Mouse (Mus musculus) MEL (cell line): Measurements from ENCODE around the gene Aqp6.

ENCODE experiments used
- CTCF ChIP-seq, 3 experiments: IDR thresholded peaks in 2 of 3; conservative IDR thresholded peaks in 1 of 3; 2 replicates each; pipeline ENCODE4 v1.5.1; 2011 to 2012; ENCODE audit warnings: low read length in 3 of 3, low read depth in 2 of 3, mild to moderate bottlenecking in 2 of 3, improper control_type of control experiment in 1 of 3, inconsistent platforms in 1 of 3, mixed read lengths in 1 of 3, moderate library complexity in 1 of 3; ENCODE audit not compliant: control insufficient read depth in 1 of 3, insufficient read depth in 1 of 3, poor library complexity in 1 of 3, severe bottlenecking in 1 of 3
- E2F4 ChIP-seq: IDR thresholded peaks from 2 replicates; pipeline ENCODE4 v1.6.1; 2011; ENCODE audit warnings: low read depth, low read length, improper control_type of control experiment, borderline replicate concordance
- EP300 ChIP-seq, 2 experiments: IDR thresholded peaks; 2 replicates each; pipeline ENCODE4 v1.6.1; 2011; ENCODE audit warnings: improper control_type of control experiment in 2 of 2, low read length in 2 of 2, low read depth in 1 of 2, mild to moderate bottlenecking in 1 of 2
- MYC ChIP-seq: IDR thresholded peaks from 2 replicates; pipeline ENCODE4 v1.6.1; 2011; ENCODE audit warnings: low read depth, mild to moderate bottlenecking, low read length, improper control_type of control experiment, moderate library complexity
- POLR2AphosphoS2 ChIP-seq: IDR thresholded peaks from 2 replicates; pipeline ENCODE4 v1.6.1; 2011; ENCODE audit warnings: low read length, improper control_type of control experiment
- ZC3H11A ChIP-seq: IDR thresholded peaks from 2 replicates; pipeline ENCODE4 v1.6.1; 2012; ENCODE audit warnings: low read depth, mild to moderate bottlenecking, inconsistent platforms, low read length, improper control_type of control experiment

DNA sequence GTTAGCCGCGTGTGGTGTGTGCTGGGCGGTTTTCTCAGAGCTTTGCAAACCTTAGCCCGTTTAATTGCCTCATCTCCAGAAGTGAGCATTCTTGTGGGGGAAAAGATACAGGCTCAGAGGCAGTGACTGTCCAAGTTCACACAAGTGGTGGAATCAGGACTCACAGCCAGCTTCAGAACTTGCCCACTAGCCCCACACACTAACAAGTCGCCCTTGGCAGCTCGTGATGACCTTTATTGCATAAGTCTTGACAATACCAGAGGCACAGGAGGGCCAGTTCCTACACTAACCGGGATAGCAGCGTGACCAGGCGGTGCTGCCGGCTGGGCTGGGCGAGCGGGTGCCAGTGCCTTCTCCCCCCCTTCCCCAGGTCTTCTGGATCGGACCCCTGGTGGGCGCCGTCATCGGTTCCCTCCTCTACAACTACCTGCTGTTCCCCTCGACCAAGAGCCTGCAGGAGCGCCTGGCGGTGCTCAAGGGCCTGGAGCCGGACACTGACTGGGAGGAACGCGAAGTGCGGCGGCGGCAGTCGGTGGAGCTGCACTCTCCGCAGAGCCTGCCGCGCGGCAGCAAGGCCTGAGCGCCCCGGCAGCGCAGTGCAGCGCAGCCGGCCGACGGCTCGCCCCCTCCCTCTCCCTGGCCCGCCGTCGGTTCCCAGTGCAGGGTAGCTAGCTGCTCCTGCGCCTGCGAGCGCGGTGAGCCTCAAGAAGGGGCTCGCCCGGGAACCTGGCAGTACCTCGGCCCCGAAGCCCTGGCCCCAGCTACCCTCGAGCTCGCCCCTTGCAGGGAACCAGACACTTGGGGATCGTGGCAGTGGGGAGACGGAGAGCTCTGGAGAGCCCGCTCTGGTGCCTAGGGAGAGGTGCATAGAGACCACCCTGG, 17.5 kb upstream of the Aqp6 start:
- TF ChIP-seq EP300 (IDR thresholded peaks at IDR 0.05; ENCODE audit: low read depth in 1 of 2, low read length in 2 of 2): no peak
- no peak for TF ChIP-seq CTCF (IDR thresholded peaks at IDR 0.05 in 2 of 3, conservative IDR thresholded peaks at IDR 0.05 in 1 of 3; ENCODE audit: control insufficient read depth in 1 of 3, insufficient read depth in 1 of 3, low read depth in 2 of 3, low read length in 3 of 3, poor library complexity in 1 of 3, severe bottlenecking in 1 of 3)
- no peak for TF ChIP-seq MYC
- TF ChIP-seq E2F4: no peak
- TF ChIP-seq POLR2AphosphoS2: no peak
- no peak for TF ChIP-seq ZC3H11A
